9 mouse cellular contexts compared by ENCODE assay signal in genomic region chr5:104074388-104074787, GRCm38 (mm10). TPM values are rescaled to one million over a fixed set of nuclear protein-coding genes. Genes with fewer than 3 reads are reported as not detected.
DNase-seq lines count a peak whose midpoint lies in the region; ATAC-seq lines count a peak whose summit lies in the region.
"Had no signal": no experiment of that assay in that cellular context is flagged by ENCODE, and none has a peak within 500 bp of the region (broad histone marks: within the 10 kb centered on the region; RNA-seq: fewer than 3 reads in every experiment).

No protein-coding gene starts in this region.

- ATAC-seq in forebrain, embryonic 15.5 days (replicated peaks): no peak
- ATAC-seq in kidney, embryonic 14.5 days (ENCODE audit: low FRiP score, low TSS enrichment): peak; percentile 44; the same call in 1 of the 2 replicates

- no peak overlapping the region for H3K9ac ChIP-seq in forebrain, embryonic 15.5 days (replicated peaks)
- H3K9ac ChIP-seq in kidney, embryonic 14.5 days (ENCODE audit: low read depth, low read length): no peak overlapping the region

- peaks cover 15% of the 10 kb centered on the region; the same call in 1 of the 2 replicates for H3K27me3 ChIP-seq in forebrain, embryonic 10.5 days (ENCODE audit: poor library complexity, severe bottlenecking)
- no peaks in the 10 kb centered on the region for H3K27me3 ChIP-seq in forebrain, embryonic 15.5 days
- H3K27me3 ChIP-seq in kidney, embryonic 14.5 days (ENCODE audit: control insufficient read depth, insufficient read depth, low read length): no peaks in the 10 kb centered on the region

- peaks cover 40% of the 10 kb centered on the region for H3K4me1 ChIP-seq in forebrain, embryonic 10.5 days
- H3K4me1 ChIP-seq in forebrain, embryonic 15.5 days: 0 out of 2 replicates have a peak, but pooled peaks cover 4% of the 10 kb centered on the region
- 0 out of 2 replicates have a peak, but pooled peaks cover 6% of the 10 kb centered on the region for H3K4me1 ChIP-seq in kidney, embryonic 14.5 days (ENCODE audit: control insufficient read depth, insufficient read depth, low read length)

- WGBS in forebrain, embryonic 10.5 days: 37% methylated on average over 12 of the region's 12 CpGs
- 35% methylated on average over 12 of the region's 12 CpGs for WGBS in forebrain, embryonic 15.5 days
- WGBS in kidney, embryonic 14.5 days: 30% methylated on average over 12 of the region's 12 CpGs

- H3K4me2 ChIP-seq in forebrain, embryonic 15.5 days (replicated peaks): no peak overlapping the region
- H3K4me2 ChIP-seq in kidney, embryonic 14.5 days (replicated peaks; ENCODE audit: low read depth, low read length): peak overlapping the region; percentile 10; the same call in 1 of the 2 replicates

- no peak overlapping the region for H3K27ac ChIP-seq in forebrain, embryonic 10.5 days
- H3K27ac ChIP-seq in forebrain, embryonic 15.5 days (replicated peaks): no peak overlapping the region
- no peak overlapping the region for H3K27ac ChIP-seq in kidney, embryonic 14.5 days (ENCODE audit: low read depth, low read length)

- no peak overlapping the region for H3K4me3 ChIP-seq in forebrain, embryonic 10.5 days
- H3K4me3 ChIP-seq in forebrain, embryonic 15.5 days: no peak overlapping the region
- H3K4me3 ChIP-seq in kidney, embryonic 14.5 days (ENCODE audit: low read length): no peak overlapping the region

- DNase-seq in forebrain, embryonic 10.5 days (ENCODE audit: extremely low spot score, low spot score): peak; percentile 49
- DNase-seq in Muller cell, postnatal 12 days (ENCODE audit: inconsistent ontology term): peak; percentile 37
- DNase-seq in cerebellum, postnatal 14 days: peak; percentile 83 to 89
- DNase-seq in heart, adult 18-20 months: peak; percentile 64 to 83
- DNase-seq in lung, postnatal 36 days: peak; percentile 78
- DNase-seq in spleen, adult 12 weeks (ENCODE audit: low spot score): peak; percentile 30

- H3K9me3 ChIP-seq in forebrain, embryonic 10.5 days: no peaks in the 10 kb centered on the region
- no peaks in the 10 kb centered on the region for H3K9me3 ChIP-seq in forebrain, embryonic 15.5 days
- no peaks in the 10 kb centered on the region for H3K9me3 ChIP-seq in kidney, embryonic 14.5 days (ENCODE audit: control insufficient read depth, low read length)

- H3K36me3 ChIP-seq in forebrain, embryonic 10.5 days (replicated peaks): no peaks in the 10 kb centered on the region
- H3K36me3 ChIP-seq in forebrain, embryonic 15.5 days: no peaks in the 10 kb centered on the region
- H3K36me3 ChIP-seq in kidney, embryonic 14.5 days (ENCODE audit: control insufficient read depth, insufficient read depth, low read length): no peaks in the 10 kb centered on the region

RNA-seq across cellular contexts. Expression of gene Gm17660, which starts 3.0 kb away (rescaled TPM):
- 0.31 TPM in 1 of 2 replicates, not detected in the other for polyA plus RNA-seq in forebrain, embryonic 10.5 days (2016; fragmentation: Nextera tagmentation; extraction: Ambion mirVana)
- polyA plus RNA-seq in forebrain, embryonic 15.5 days (2015; fragmentation: Nextera tagmentation; extraction: Ambion mirVana): 0.47 TPM in 1 of 2 replicates, not detected in the other
- total RNA-seq in heart, adult 18-20 months (2021): not detected
- not detected in 2 replicates for polyA plus RNA-seq in kidney, embryonic 14.5 days (2014; fragmentation: Nextera tagmentation; extraction: Ambion mirVana)
- total RNA-seq: layer of hippocampus, postnatal 14 days had no signal

RNA-seq across cellular contexts. Expression of gene Nudt9, which starts 28.3 kb away (rescaled TPM):
- 67.9 TPM in 2 replicates for polyA plus RNA-seq in forebrain, embryonic 10.5 days (2016; fragmentation: Nextera tagmentation; extraction: Ambion mirVana)
- polyA plus RNA-seq in forebrain, embryonic 15.5 days (2015; fragmentation: Nextera tagmentation; extraction: Ambion mirVana): 56.6 and 61.3 TPM in 2 replicates
- 10 to 100 TPM; 56.0 to 56.5 TPM for total RNA-seq in heart, adult 18-20 months (2021)
- polyA plus RNA-seq in kidney, embryonic 14.5 days (2014; fragmentation: Nextera tagmentation; extraction: Ambion mirVana): 57.5 and 58.1 TPM in 2 replicates

RNA-seq across cellular contexts. Expression of gene Sparcl1, which starts 39.1 kb away (rescaled TPM):
- polyA plus RNA-seq in forebrain, embryonic 10.5 days (2016; fragmentation: Nextera tagmentation; extraction: Ambion mirVana): 13.3 and 13.4 TPM in 2 replicates
- 84.2 and 92.8 TPM in 2 replicates for polyA plus RNA-seq in forebrain, embryonic 15.5 days (2015; fragmentation: Nextera tagmentation; extraction: Ambion mirVana)
- 100 to 1,000 TPM; 186 to 203 TPM for total RNA-seq in heart, adult 18-20 months (2021)
- polyA plus RNA-seq in kidney, embryonic 14.5 days (2014; fragmentation: Nextera tagmentation; extraction: Ambion mirVana): 33.5 and 36.1 TPM in 2 replicates

RNA-seq across cellular contexts. Expression of gene Hsd17b11, which starts 52.7 kb away (rescaled TPM):
- 1.6 and 2.0 TPM in 2 replicates for polyA plus RNA-seq in forebrain, embryonic 10.5 days (2016; fragmentation: Nextera tagmentation; extraction: Ambion mirVana)
- 1.1 and 1.8 TPM in 2 replicates for polyA plus RNA-seq in forebrain, embryonic 15.5 days (2015; fragmentation: Nextera tagmentation; extraction: Ambion mirVana)
- total RNA-seq in heart, adult 18-20 months (2021): 10 to 100 TPM; 21.7 to 30.4 TPM
- 7.3 and 7.9 TPM in 2 replicates for polyA plus RNA-seq in kidney, embryonic 14.5 days (2014; fragmentation: Nextera tagmentation; extraction: Ambion mirVana)

Comparison
In these comparisons a context has a peak if more than half of its experiments do, and no peak if none do; other contexts are left out.
1. DNase-seq: peak in every context shown above with its lines; median percentile 86 in cerebellum, postnatal 14 days; 78 in lung, postnatal 36 days; 74 in heart, adult 18-20 months; 49 in forebrain, embryonic 10.5 days; 37 in Muller cell, postnatal 12 days; 30 in spleen, adult 12 weeks.